Mouse (Mus musculus): ENCODE results near the gene Wnt5b.

- TF ChIP-seq POLR2A (IDR thresholded peaks at IDR 0.05; ENCODE audit: insufficient read length, low read depth) (no peak), MAX (IDR thresholded peaks at IDR 0.05; ENCODE audit: low read depth) (no peak)
These were observed 8.3 kb downstream of the Wnt5b start for GRCm38 (mm10) chr6:119535867-119536266.

All from myocyte (in vitro differentiated cells).